ENCODE assay signal across 15 mouse cellular contexts in the genomic region with DNA sequence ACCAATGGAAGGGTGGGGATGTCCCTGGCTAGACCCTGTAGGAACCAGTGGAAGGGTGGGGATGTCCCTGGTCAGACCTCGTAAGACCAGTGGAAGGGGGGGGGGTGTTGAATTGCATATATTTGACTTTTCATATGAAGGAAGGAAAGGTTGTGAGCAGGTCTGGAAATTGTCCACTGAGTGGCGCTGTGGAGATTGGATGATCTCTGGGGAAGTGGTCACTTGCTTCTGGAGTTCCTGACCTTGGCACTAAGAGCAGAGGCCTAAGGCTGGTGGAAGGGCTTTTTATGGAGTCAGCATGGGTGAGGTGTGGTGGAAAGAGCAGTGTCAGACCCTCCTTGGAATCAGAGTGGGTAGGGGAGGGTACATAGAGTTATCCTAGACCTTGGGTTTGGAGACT. TPM values are rescaled to one million over a fixed set of nuclear protein-coding genes. Genes with fewer than 3 reads are reported as not detected.
DNase-seq lines count a peak whose midpoint lies in the region; ATAC-seq and TF ChIP-seq lines count a peak whose summit lies in the region.
"Had no signal": no experiment of that assay in that cellular context is flagged by ENCODE, and none has a peak within 500 bp of the region (broad histone marks: within the 10 kb centered on the region; RNA-seq: fewer than 3 reads in every experiment).

No protein-coding gene starts in this region.

- TF ChIP-seq POLR2A in cerebellum, adult 2 months (IDR thresholded peaks at IDR 0.05; ENCODE audit: borderline replicate concordance, insufficient read depth, low read length), result no peak

- no peaks in the 10 kb centered on the region for H3K36me3 ChIP-seq in intestine, postnatal 0 days (ENCODE audit: control insufficient read depth, insufficient read depth)
- no peaks in the 10 kb centered on the region for H3K36me3 ChIP-seq in intestine, embryonic 16.5 days (ENCODE audit: control insufficient read depth, insufficient read depth, low read length)
- H3K36me3 ChIP-seq: embryonic facial prominence, embryonic 10.5 days had no signal

- H3K4me3 ChIP-seq in cerebellum, adult 2 months (replicated peaks; ENCODE audit: insufficient read depth, low read depth, low read length), result no peak overlapping the region
- no peak overlapping the region for H3K4me3 ChIP-seq in intestine, postnatal 0 days (ENCODE audit: low read depth, low read length)
- H3K4me3 ChIP-seq in intestine, embryonic 16.5 days (ENCODE audit: low read length), result no peak overlapping the region
- H3K4me3 ChIP-seq: embryonic facial prominence, embryonic 10.5 days had no signal

- no peak overlapping the region for H3K9ac ChIP-seq in intestine, postnatal 0 days (ENCODE audit: low read depth, low read length)
- no peak overlapping the region for H3K9ac ChIP-seq in intestine, embryonic 16.5 days (ENCODE audit: low read depth, low read length)
- H3K9ac ChIP-seq: lung, embryonic 14.5 days had no signal

- H3K4me2 ChIP-seq in intestine, postnatal 0 days (replicated peaks; ENCODE audit: low read depth), result no peak overlapping the region
- H3K4me2 ChIP-seq in intestine, embryonic 16.5 days (ENCODE audit: low read depth, low read length), result no peak overlapping the region
- H3K4me2 ChIP-seq: lung, embryonic 14.5 days had no signal

- 74% methylated on average over 2 of the region's 2 CpGs for WGBS in cerebellum, adult 2 months
- 46% methylated on average over 2 of the region's 2 CpGs for whole genome bisulfite sequencing in intestine, postnatal 0 days
- WGBS in intestine, embryonic 16.5 days, result 63% methylated on average over 2 of the region's 2 CpGs

- no peak for DNase-seq in cerebellum, adult 2 months
- DNase-seq in cerebellum, adult 8-10 months, result no peak
- peak; percentile 10 for DNase-seq in thymus, postnatal 14 days
- DNase-seq in thymus, postnatal 36 days, result no peak
- DNase-seq in urinary bladder, postnatal 14 days (ENCODE audit: low spot score), result no peak
- DNase-seq: gastrocnemius, postnatal 25 days; lung, embryonic 14.5 days had no signal

- no peak for ATAC-seq in intestine, postnatal 0 days
- no peak for ATAC-seq in intestine, embryonic 16.5 days
- ATAC-seq in megakaryocyte progenitor cell, adult 5-6 weeks (replicated peaks; ENCODE audit: poor library complexity), result peak; percentile 52

- H3K27ac ChIP-seq in cerebellum, adult 2 months (ENCODE audit: insufficient read depth, low read length), result no peak overlapping the region
- no peak overlapping the region for H3K27ac ChIP-seq in intestine, postnatal 0 days (ENCODE audit: low read depth, low read length)
- no peak overlapping the region for H3K27ac ChIP-seq in intestine, embryonic 16.5 days (ENCODE audit: low read length)
- H3K27ac ChIP-seq: embryonic facial prominence, embryonic 10.5 days had no signal

- no peaks in the 10 kb centered on the region for H3K27me3 ChIP-seq in cerebellum, adult 2 months (ENCODE audit: control insufficient read depth, insufficient read depth, low read length)
- no peaks in the 10 kb centered on the region for H3K27me3 ChIP-seq in intestine, postnatal 0 days (replicated peaks; ENCODE audit: control insufficient read depth, insufficient read depth, low read length)
- no peaks in the 10 kb centered on the region for H3K27me3 ChIP-seq in intestine, embryonic 16.5 days (replicated peaks; ENCODE audit: control insufficient read depth, insufficient read depth, low read length)

- no peaks in the 10 kb centered on the region for H3K4me1 ChIP-seq in cerebellum, adult 2 months (ENCODE audit: control insufficient read depth, insufficient read depth, low read length)
- no peaks in the 10 kb centered on the region for H3K4me1 ChIP-seq in intestine, postnatal 0 days (replicated peaks; ENCODE audit: control insufficient read depth, insufficient read depth, low read length)
- H3K4me1 ChIP-seq in intestine, embryonic 16.5 days (ENCODE audit: control insufficient read depth, insufficient read depth, low read length), result no peaks in the 10 kb centered on the region

- no peaks in the 10 kb centered on the region for H3K9me3 ChIP-seq in intestine, postnatal 0 days (ENCODE audit: control insufficient read depth)
- no peaks in the 10 kb centered on the region for H3K9me3 ChIP-seq in intestine, embryonic 16.5 days (ENCODE audit: control insufficient read depth, low read length)
- H3K9me3 ChIP-seq: embryonic facial prominence, embryonic 10.5 days had no signal

- TF ChIP-seq CTCF in cerebellum, adult 2 months (IDR thresholded peaks at IDR 0.05; ENCODE audit: borderline replicate concordance, insufficient read depth, low read depth, low read length), result peak; percentile 46
- TF ChIP-seq CTCF in intestine, postnatal 0 days (IDR thresholded peaks at IDR 0.05; ENCODE audit: low read depth), result peak; percentile 47

RNA-seq across cellular contexts. Expression of gene 4930564D02Rik, which starts 27.8 kb away (rescaled TPM):
- not detected in 2 replicates for polyA plus RNA-seq in cerebellum, adult 2 months (2012; rRNA removed)
- not detected in 2 replicates for polyA plus RNA-seq in intestine, postnatal 0 days (2015; fragmentation: Nextera tagmentation; extraction: Ambion mirVana)
- not detected in 2 replicates for polyA plus RNA-seq in intestine, embryonic 16.5 days (2015; fragmentation: Nextera tagmentation; extraction: Ambion mirVana)
- not detected in 2 replicates for total RNA-seq in megakaryocyte progenitor cell, adult 5-6 weeks (2015)
- not detected in 2 replicates for total RNA-seq in megakaryocyte progenitor cell, adult 5-6 weeks (2017)
- total RNA-seq: gastrocnemius, postnatal 25 days; left cerebral cortex, postnatal 14 days had no signal
- polyA plus RNA-seq: embryonic facial prominence, embryonic 10.5 days; forebrain, embryonic 11.5 days; hindbrain, embryonic 11.5 days; large intestine, adult 2 months; lung, embryonic 14.5 days had no signal

RNA-seq across cellular contexts. Expression of gene Cttnbp2nl, which starts 41.5 kb away (rescaled TPM):
- polyA plus RNA-seq in cerebellum, adult 2 months (2012; rRNA removed), result 7.4 TPM in 2 replicates
- polyA plus RNA-seq in intestine, postnatal 0 days (2015; fragmentation: Nextera tagmentation; extraction: Ambion mirVana), result 9.8 and 10.6 TPM in 2 replicates
- 17.7 and 19.0 TPM in 2 replicates for polyA plus RNA-seq in intestine, embryonic 16.5 days (2015; fragmentation: Nextera tagmentation; extraction: Ambion mirVana)
- total RNA-seq in megakaryocyte progenitor cell, adult 5-6 weeks (2015), result 0.17 and 0.39 TPM in 2 replicates
- total RNA-seq in megakaryocyte progenitor cell, adult 5-6 weeks (2017), result 0.07 TPM in 1 of 2 replicates, not detected in the other
